Mouse (Mus musculus) embryo, embryonic 10 days (tissue): ENCODE results near the gene Pheta1.
A peak's percentile ranks its signal among the peaks of the same experiment; 100 is the strongest.

Source experiments
- DNase-seq: peaks from one replicate; pipeline ENCODE4 v3.0.0-alpha.2; 2015; ENCODE audit warnings: low spot score

Gene Pheta1

GRCm38 (mm10) chr5:121848743-121849142 is at the start of gene Pheta1:
Gene Pheta1, plus strand, starts transcription at chr5:121848984.
- peak; percentile 90 for DNase-seq

- peak; percentile 6 for DNase-seq
Observed at GRCm38 (mm10) chr5:121807186-121807585, 41.6 kb upstream of the Pheta1 start.

- no peak for DNase-seq
Observed at GRCm38 (mm10) chr5:121808202-121808601, 40.6 kb upstream of the Pheta1 start.

GRCm38 (mm10) chr5:121809667-121810224 is 39.0 kb upstream of the Pheta1 start:
- no peak for DNase-seq

GRCm38 (mm10) chr5:121810331-121811151 is 38.2 kb upstream of the Pheta1 start:
- DNase-seq = no peak

- no peak for DNase-seq
Observed at GRCm38 (mm10) chr5:121811485-121811931, 37.3 kb upstream of the Pheta1 start.

- DNase-seq = no peak
Observed at GRCm38 (mm10) chr5:121812526-121813243, 36.1 kb upstream of the Pheta1 start.

- no peak for DNase-seq
Observed at GRCm38 (mm10) chr5:121813744-121814143, 35.0 kb upstream of the Pheta1 start.

GRCm38 (mm10) chr5:121815067-121815466 is 33.7 kb upstream of the Pheta1 start:
- DNase-seq = peak; percentile 82

- no peak for DNase-seq
Observed at GRCm38 (mm10) chr5:121815867-121816380, 32.9 kb upstream of the Pheta1 start.

- DNase-seq = no peak
Observed at GRCm38 (mm10) chr5:121816611-121817010, 32.2 kb upstream of the Pheta1 start.

- no peak for DNase-seq
Observed at GRCm38 (mm10) chr5:121817551-121817950, 31.2 kb upstream of the Pheta1 start.

- DNase-seq = no peak
Observed at GRCm38 (mm10) chr5:121818401-121818800, 30.4 kb upstream of the Pheta1 start.

GRCm38 (mm10) chr5:121818862-121819261 is 29.9 kb upstream of the Pheta1 start:
- no peak for DNase-seq

- no peak for DNase-seq
Observed at GRCm38 (mm10) chr5:121819559-121819958, 29.2 kb upstream of the Pheta1 start.

GRCm38 (mm10) chr5:121820161-121820560 is 28.6 kb upstream of the Pheta1 start:
- no peak for DNase-seq

- DNase-seq = no peak
Observed at GRCm38 (mm10) chr5:121820657-121821056, 28.1 kb upstream of the Pheta1 start.

- DNase-seq = no peak
Observed at GRCm38 (mm10) chr5:121821116-121821515, 27.7 kb upstream of the Pheta1 start.

- DNase-seq = no peak
Observed at GRCm38 (mm10) chr5:121821552-121821951, 27.2 kb upstream of the Pheta1 start.

- no peak for DNase-seq
Observed at GRCm38 (mm10) chr5:121822786-121823505, 25.8 kb upstream of the Pheta1 start.

- DNase-seq = no peak
Observed at GRCm38 (mm10) chr5:121823668-121824067, 25.1 kb upstream of the Pheta1 start.

GRCm38 (mm10) chr5:121824121-121824520 is 24.7 kb upstream of the Pheta1 start:
- DNase-seq = no peak
